Mouse (Mus musculus): Measurements from ENCODE around the gene Pih1h3b. TPM values are rescaled to one million over a fixed set of nuclear protein-coding genes. Genes with fewer than 3 reads are reported as not detected.
A peak's percentile ranks its signal among the peaks of the same experiment; 100 is the strongest.

The Pih1h3b gene
- 0.06 TPM in 1 of 2 replicates, not detected in the other for polyA plus RNA-seq (2012; rRNA removed)

DNA sequence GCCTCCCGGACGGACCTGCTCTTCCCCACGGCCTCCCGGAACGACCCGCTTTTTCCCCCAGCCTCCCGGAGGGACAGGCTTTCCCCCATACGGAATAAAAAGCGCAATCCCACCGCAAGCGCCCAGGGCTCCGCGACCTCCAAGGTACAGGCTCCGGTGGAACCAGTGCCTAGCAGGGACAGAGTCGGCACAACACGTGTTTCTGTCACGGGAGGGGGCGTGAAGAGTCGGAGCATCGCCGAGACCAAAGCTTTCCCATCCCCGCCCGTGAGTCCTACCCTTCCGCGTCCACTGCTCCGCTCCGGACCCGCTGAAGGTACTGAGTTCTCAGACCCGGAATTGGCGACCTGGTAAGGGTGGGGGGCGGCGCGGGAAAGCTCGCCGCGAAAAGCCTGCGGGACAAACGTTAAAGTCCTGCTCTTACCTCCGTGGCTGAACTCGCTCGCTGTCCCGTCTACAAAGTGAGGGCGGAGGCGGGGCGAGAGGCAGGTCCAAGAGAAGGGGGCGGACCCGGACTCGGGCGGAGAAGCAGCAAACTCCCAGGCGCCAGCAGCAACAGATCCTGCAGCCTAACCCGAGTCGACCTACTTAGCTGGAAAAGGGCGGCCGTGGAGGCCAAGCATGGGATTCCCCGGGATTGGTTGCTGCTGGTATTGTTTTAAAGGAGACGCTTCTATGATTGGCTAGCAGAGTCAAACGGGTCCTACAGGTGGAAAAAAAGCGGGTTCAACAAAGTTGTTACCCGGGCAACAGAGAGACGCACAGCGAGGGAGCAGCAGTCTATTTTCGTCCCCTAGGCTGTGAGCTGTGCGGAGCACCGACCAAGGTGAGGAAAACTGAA, at the start of gene Pih1h3b, which contains the start of gene Nup62cl:
Gene Pih1h3b (plus strand): TSS at position 745 of the 841 bp plus-strand sequence.
Gene Nup62cl (minus strand): TSS at position 578 of the 841 bp plus-strand sequence.
- DNase-seq (ENCODE audit: low spot score): peak; percentile 34

DNA sequence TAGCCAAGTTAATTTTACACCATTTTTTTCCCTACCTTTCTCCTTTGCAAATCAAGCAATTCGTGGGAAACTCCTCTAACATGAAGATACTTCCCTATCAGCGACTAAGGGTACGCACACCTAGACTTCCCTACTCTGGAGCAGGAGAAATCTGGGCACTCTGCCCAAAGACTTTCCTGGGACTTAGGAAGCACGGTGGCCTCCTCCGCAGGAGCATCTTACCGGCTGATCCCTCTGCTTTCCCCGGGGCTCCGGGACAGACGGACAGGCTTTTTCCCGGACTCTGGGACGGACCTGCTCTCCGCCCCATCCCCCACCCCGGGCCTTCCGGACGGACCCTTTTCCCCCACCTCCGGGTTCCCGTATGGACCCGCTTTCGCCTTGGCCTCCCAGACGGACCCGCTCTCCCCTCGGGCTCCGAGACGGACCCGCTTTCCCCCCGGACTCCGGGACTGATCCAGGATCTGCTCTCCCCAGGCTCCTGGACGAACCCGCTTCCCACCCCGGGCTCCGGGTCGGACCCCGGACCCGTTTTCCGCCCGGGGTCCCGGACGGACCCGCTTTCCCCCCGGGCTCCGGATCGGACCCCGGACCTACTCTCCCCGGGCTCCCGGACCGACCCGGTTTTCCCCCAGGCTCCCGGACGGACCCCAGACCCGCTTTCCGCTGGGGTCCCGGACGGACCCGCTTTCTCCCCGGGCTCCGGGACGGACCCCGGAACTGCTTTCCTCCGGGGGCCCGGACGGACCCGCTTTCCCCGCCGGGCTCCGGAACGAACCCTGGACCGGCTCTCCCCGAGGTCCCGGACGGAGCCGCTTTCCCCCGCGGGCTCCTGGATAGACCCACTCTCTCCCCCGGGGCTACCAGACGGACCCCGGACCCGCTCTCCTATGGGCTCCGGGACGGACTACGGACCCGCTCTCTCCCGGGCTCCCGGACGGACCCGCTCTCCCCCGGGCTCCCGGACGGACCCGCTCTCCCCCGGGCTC, 1.5 kb upstream of the Pih1h3b start:
- no peak for DNase-seq (ENCODE audit: low spot score)

DNA sequence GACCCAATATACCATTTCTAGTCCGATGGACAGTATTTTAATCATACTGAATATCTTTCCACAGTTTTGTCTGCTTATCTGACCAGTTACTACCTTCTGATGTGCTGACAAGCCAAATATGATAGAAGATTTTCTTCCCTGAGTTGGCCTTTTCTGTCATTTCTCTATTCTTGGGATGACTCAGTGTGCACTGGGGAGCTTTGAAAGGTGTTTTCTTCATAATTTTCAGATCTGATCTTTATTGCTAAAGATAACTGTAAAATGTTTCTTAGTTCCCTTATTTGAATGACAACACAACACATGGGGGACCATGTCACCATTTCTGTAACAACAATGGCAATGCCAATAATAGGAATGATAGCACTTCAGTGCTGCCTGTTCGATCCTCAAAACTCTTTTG, 19.9 kb downstream of the Pih1h3b start:
- no peak for DNase-seq (ENCODE audit: low spot score)

DNA sequence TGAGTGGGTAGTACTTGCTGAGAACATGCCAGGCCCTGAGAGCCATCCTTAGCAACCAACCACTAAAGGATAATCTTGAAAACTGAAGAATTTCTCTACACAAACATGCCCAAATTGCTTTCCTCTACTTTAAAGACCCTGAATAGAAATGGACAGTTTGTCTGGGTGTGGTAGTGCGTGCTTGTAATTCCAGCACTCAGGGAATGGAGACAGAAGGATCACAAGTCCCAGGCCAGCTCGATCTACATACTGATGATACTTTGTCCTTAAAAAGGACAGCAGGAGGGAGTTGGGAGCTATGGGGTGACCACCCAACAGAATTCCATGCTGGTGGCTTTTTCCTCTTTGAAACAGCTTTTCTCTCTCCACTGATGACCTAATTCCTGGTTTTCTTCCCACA, 31.4 kb downstream of the Pih1h3b start:
- no peak for DNase-seq (ENCODE audit: low spot score)

Other genes with a start within 250 kb of the Pih1h3b start
- 5.5 and 6.3 TPM in 2 replicates for gene Morc4, start 191.2 kb upstream of the Pih1h3b start, polyA plus RNA-seq (2012; rRNA removed)
- 4.2 and 4.3 TPM in 2 replicates for gene Rbm41, start 64.3 kb upstream of the Pih1h3b start, polyA plus RNA-seq (2012; rRNA removed)
- gene Nup62cl, start 167 bp upstream of the Pih1h3b start, polyA plus RNA-seq (2012; rRNA removed): 22.9 and 25.2 TPM in 2 replicates

All from urinary bladder, adult 2 months (tissue).